Mouse (Mus musculus) E14TG2a.4 (cell line): Measurements from ENCODE around the gene Wdr64.

Source experiments
- CTCF ChIP-seq: conservative IDR thresholded peaks from 2 replicates; pipeline ENCODE4 v1.5.1; 2014; ENCODE audit warnings: low read length
- POU5F1 ChIP-seq: IDR thresholded peaks from 2 replicates; pipeline ENCODE4 v1.6.1; 2014; ENCODE audit warnings: low read length, borderline replicate concordance

GRCm38 (mm10) chr1:175648615-175649014 is 49.8 kb upstream of the Wdr64 start:
- TF ChIP-seq CTCF: no peak
- TF ChIP-seq POU5F1: no peak
